Mouse (Mus musculus) MEL (cell line): ENCODE measurements around the gene Celsr1.

Experiments
- CTCF ChIP-seq, 3 experiments: IDR thresholded peaks in 2 of 3; conservative IDR thresholded peaks in 1 of 3; 2 replicates each; pipeline ENCODE4 v1.5.1; 2011 to 2012; ENCODE audit warnings: low read length in 3 of 3, low read depth in 2 of 3, mild to moderate bottlenecking in 2 of 3, improper control_type of control experiment in 1 of 3, inconsistent platforms in 1 of 3, mixed read lengths in 1 of 3, moderate library complexity in 1 of 3; ENCODE audit not compliant: control insufficient read depth in 1 of 3, insufficient read depth in 1 of 3, poor library complexity in 1 of 3, severe bottlenecking in 1 of 3
- EP300 ChIP-seq, 2 experiments: IDR thresholded peaks; 2 replicates each; pipeline ENCODE4 v1.6.1; 2011; ENCODE audit warnings: improper control_type of control experiment in 2 of 2, low read length in 2 of 2, low read depth in 1 of 2, mild to moderate bottlenecking in 1 of 2
- HCFC1 ChIP-seq: IDR thresholded peaks from 2 replicates; pipeline ENCODE4 v1.6.1; 2012; ENCODE audit warnings: low read depth, mild to moderate bottlenecking, inconsistent platforms, low read length, improper control_type of control experiment, moderate library complexity
- MAX ChIP-seq: IDR thresholded peaks from 2 replicates; pipeline ENCODE4 v1.6.1; 2011; ENCODE audit warnings: low read length, improper control_type of control experiment
- MXI1 ChIP-seq: IDR thresholded peaks from 2 replicates; pipeline ENCODE4 v1.6.1; 2011; ENCODE audit warnings: mild to moderate bottlenecking, low read depth, low read length, improper control_type of control experiment
- POLR2A ChIP-seq, 2 experiments: IDR thresholded peaks; 2 replicates each; pipeline ENCODE4 v1.6.1; 2011 to 2012; ENCODE audit warnings: low read length in 2 of 2, mild to moderate bottlenecking in 2 of 2, control low read depth in 1 of 2, improper control_type of control experiment in 1 of 2, low read depth in 1 of 2, moderate library complexity in 1 of 2; ENCODE audit not compliant: control insufficient read depth in 1 of 2, insufficient read depth in 1 of 2, poor library complexity in 1 of 2
- POLR2AphosphoS2 ChIP-seq: IDR thresholded peaks from 2 replicates; pipeline ENCODE4 v1.6.1; 2011; ENCODE audit warnings: low read length, improper control_type of control experiment
- RAD21 ChIP-seq: IDR thresholded peaks from 2 replicates; pipeline ENCODE4 v1.6.1; 2011; ENCODE audit warnings: mild to moderate bottlenecking, low read depth, low read length, improper control_type of control experiment

DNA sequence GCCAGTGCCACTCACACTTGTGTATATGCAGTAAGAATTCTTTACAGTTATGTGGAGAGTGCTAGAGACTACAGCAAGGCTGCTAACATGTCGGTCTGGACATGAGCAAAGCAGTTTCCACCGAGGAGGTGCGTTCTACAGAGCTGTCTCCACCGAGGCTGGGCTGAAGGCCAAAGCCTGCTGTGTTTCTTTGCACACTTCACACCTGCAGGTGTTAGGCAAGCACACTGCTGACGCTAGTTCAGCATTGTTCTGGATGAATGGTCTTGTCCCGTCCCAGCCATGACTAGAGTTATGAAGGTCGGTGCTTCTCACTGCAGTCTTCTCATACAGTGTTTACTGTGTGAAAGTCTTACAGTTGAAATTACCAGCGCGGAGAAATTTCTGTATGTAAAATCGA lies 141.6 kb downstream of the Celsr1 start:
- TF ChIP-seq MAX (no peak), EP300 (IDR thresholded peaks at IDR 0.05; ENCODE audit: low read depth in 1 of 2, low read length in 2 of 2) (no peak), MXI1 (no peak), POLR2A (IDR thresholded peaks at IDR 0.05; ENCODE audit: control insufficient read depth in 1 of 2, insufficient read depth in 1 of 2, low read depth in 1 of 2, low read length in 2 of 2, poor library complexity in 1 of 2) (no peak), HCFC1 (no peak), POLR2AphosphoS2 (no peak), RAD21 (no peak), CTCF (IDR thresholded peaks at IDR 0.05 in 2 of 3, conservative IDR thresholded peaks at IDR 0.05 in 1 of 3; ENCODE audit: control insufficient read depth in 1 of 3, insufficient read depth in 1 of 3, low read depth in 2 of 3, low read length in 3 of 3, poor library complexity in 1 of 3, severe bottlenecking in 1 of 3) (no peak)
